Mouse (Mus musculus) adrenal gland, postnatal 4 days (tissue): ENCODE data around the gene Gm40193. TPM values are rescaled to one million over a fixed set of nuclear protein-coding genes. Genes with fewer than 3 reads are reported as not detected.
"Not testable (repeated sequence)": the region's sequence is repeated elsewhere in the genome, so short reads cannot be mapped to it uniquely, and the experiment has no call there.

Experiments
- DNase-seq, 2 experiments: peaks; one replicate each; pipeline ENCODE4 v3.0.0; 2021 to 2022; ENCODE audit warnings: low spot score in 2 of 2, mixed read lengths in 2 of 2
- total RNA-seq, 2 experiments: library from RNA; stranded (reverse); gene quantifications; 2 replicates each; pipeline ENCODE4 v1.2.3; 2021

Gm40193 gene
- total RNA-seq, 2 experiments from 2014 or later, result not detected

GRCm38 (mm10) chr11:70541415-70541814 is 8.7 kb upstream of the Gm40193 start:
- DNase-seq, result no peak

- no peak for DNase-seq
Measured at GRCm38 (mm10) chr11:70540928-70541327, 8.2 kb upstream of the Gm40193 start.

- DNase-seq, result peak; percentile 71 to 80
Measured at GRCm38 (mm10) chr11:70539877-70540587, 7.3 kb upstream of the Gm40193 start, which contains the start of gene Pld2. Gene Pld2 (plus strand): TSS chr11:70540064.

GRCm38 (mm10) chr11:70539423-70539822 is 6.7 kb upstream of the Gm40193 start:
- no peak for DNase-seq

GRCm38 (mm10) chr11:70531065-70531464 is 1.7 kb downstream of the Gm40193 start:
- not testable (repeated sequence) for DNase-seq

GRCm38 (mm10) chr11:70528610-70529009 is 4.1 kb downstream of the Gm40193 start:
- DNase-seq, result no peak

- no peak for DNase-seq
Measured at GRCm38 (mm10) chr11:70526211-70526610, 6.5 kb downstream of the Gm40193 start.

- DNase-seq, result no peak
Measured at GRCm38 (mm10) chr11:70525726-70526125, 7.0 kb downstream of the Gm40193 start.

- DNase-seq, result peak; percentile 56 to 80
Measured at GRCm38 (mm10) chr11:70525184-70525678, 7.5 kb downstream of the Gm40193 start, which contains the start of gene Psmb6. Gene Psmb6 (plus strand): TSS chr11:70525367.

- no peak for DNase-seq
Measured at GRCm38 (mm10) chr11:70524782-70525181, 8.0 kb downstream of the Gm40193 start.

- DNase-seq, result not testable (repeated sequence)
Measured at GRCm38 (mm10) chr11:70523306-70523989, 9.3 kb downstream of the Gm40193 start.

GRCm38 (mm10) chr11:70520178-70520769 is 12.5 kb downstream of the Gm40193 start:
- peak in 1 of 2 experiments; percentile 28 for DNase-seq

- no peak for DNase-seq
Measured at GRCm38 (mm10) chr11:70518923-70519322, 13.8 kb downstream of the Gm40193 start, which contains the start of gene Gltpd2. Gene Gltpd2 (plus strand): TSS chr11:70519196.

- no peak for DNase-seq
Measured at GRCm38 (mm10) chr11:70518436-70518835, 14.3 kb downstream of the Gm40193 start.

GRCm38 (mm10) chr11:70516352-70516751 is 16.4 kb downstream of the Gm40193 start:
- no peak for DNase-seq

- DNase-seq, result no peak
Measured at GRCm38 (mm10) chr11:70514288-70514687, 18.5 kb downstream of the Gm40193 start, which contains the start of gene Vmo1. Gene Vmo1 (minus strand): TSS chr11:70514616.

GRCm38 (mm10) chr11:70513520-70513919 is 19.2 kb downstream of the Gm40193 start:
- DNase-seq, result no peak

GRCm38 (mm10) chr11:70512709-70513342 is 19.9 kb downstream of the Gm40193 start:
- DNase-seq, result no peak

- no peak for DNase-seq
Measured at GRCm38 (mm10) chr11:70511825-70512224, 20.9 kb downstream of the Gm40193 start.

- no peak for DNase-seq
Measured at GRCm38 (mm10) chr11:70511242-70511641, 21.5 kb downstream of the Gm40193 start.
